Mouse (Mus musculus) brain, embryonic 14.5 days (tissue): ENCODE measurements around the gene Rras2.

ENCODE experiments used
- CTCF ChIP-seq: fragments of 200-500 bp; IDR thresholded peaks from 2 replicates; pipeline ENCODE4 v1.5.1; 2012; ENCODE audit warnings: inconsistent platforms, mild to moderate bottlenecking, moderate library complexity, borderline replicate concordance; ENCODE audit not compliant: insufficient read depth, insufficient read length; ENCODE audit errors: extremely low read depth
- POLR2A ChIP-seq: fragments of 200-500 bp; IDR thresholded peaks from 2 replicates; pipeline ENCODE4 v1.6.1; 2012; ENCODE audit warnings: mild to moderate bottlenecking, inconsistent platforms, borderline replicate concordance; ENCODE audit not compliant: poor library complexity, insufficient read depth, insufficient read length, severe bottlenecking; ENCODE audit errors: extremely low read depth

DNA sequence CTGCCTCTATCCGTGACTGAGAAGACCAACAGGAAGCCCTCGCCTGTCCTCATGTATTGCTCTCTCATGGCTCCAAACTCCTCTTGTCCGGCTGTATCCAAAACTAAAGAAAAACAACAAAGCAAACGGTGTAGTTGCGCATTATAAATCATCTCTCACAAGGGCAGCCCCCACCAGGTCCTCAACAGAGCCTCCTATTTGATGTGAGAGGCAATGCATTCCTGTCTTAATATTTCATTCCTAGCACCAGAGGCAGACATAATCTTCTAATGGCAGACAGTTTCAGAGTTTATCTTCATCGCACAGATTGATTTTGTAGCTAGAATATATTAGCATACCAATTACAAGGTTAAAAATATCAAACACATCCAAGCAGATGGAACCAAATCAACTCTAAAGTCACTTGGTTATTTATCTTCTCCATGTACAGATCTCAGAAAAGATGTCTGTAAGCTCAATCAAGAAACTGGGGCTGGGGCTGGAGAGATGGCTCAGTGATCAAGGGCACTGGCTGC is 58.6 kb downstream of the Rras2 start:
- TF ChIP-seq CTCF (no peak), POLR2A (no peak)
